Mouse (Mus musculus) neural tube, embryonic 15.5 days (tissue): ENCODE data around the gene Mbd3. TPM values are rescaled to one million over a fixed set of nuclear protein-coding genes. Genes with fewer than 3 reads are reported as not detected.
"Not testable (repeated sequence)": the region's sequence is repeated elsewhere in the genome, so short reads cannot be mapped to it uniquely, and the experiment has no call there.

Source experiments
- ATAC-seq: fragments of 200-750 bp; cut with Nextera tagmentation; 2 replicates; pipeline ENCODE4 v1.8.0; 2017; ENCODE audit warnings: mild to moderate bottlenecking, moderate TSS enrichment, moderate library complexity; ENCODE audit not compliant: low FRiP score
- H3K27ac ChIP-seq: fragments of 300-500 bp; sonication (generic); replicated peaks from 2 replicates; pipeline ENCODE4 v1.5.1; 2015; ENCODE audit warnings: mild to moderate bottlenecking, inconsistent platforms
- H3K27me3 ChIP-seq: fragments of 300-500 bp; sonication (generic); replicated peaks from 2 replicates; pipeline ENCODE4 v1.6.1; 2015; ENCODE audit warnings: inconsistent platforms
- H3K36me3 ChIP-seq: fragments of 300-500 bp; sonication (generic); 2 replicates; pipeline ENCODE4 v1.6.1; 2015; ENCODE audit warnings: inconsistent platforms
- H3K4me1 ChIP-seq: fragments of 300-500 bp; sonication (generic); 2 replicates; pipeline ENCODE4 v1.6.1; 2015; ENCODE audit warnings: inconsistent platforms
- H3K4me2 ChIP-seq: fragments of 300-500 bp; sonication (generic); 2 replicates; pipeline ENCODE4 v1.6.1; 2015; ENCODE audit warnings: inconsistent platforms, mild to moderate bottlenecking, moderate library complexity
- H3K4me3 ChIP-seq: fragments of 300-500 bp; sonication (generic); replicated peaks from 2 replicates; pipeline ENCODE4 v1.5.1; 2015; ENCODE audit warnings: mild to moderate bottlenecking, inconsistent platforms
- H3K9ac ChIP-seq: fragments of 300-500 bp; sonication (generic); replicated peaks from 2 replicates; pipeline ENCODE4 v1.6.1; 2015; ENCODE audit warnings: mild to moderate bottlenecking, inconsistent platforms
- H3K9me3 ChIP-seq: fragments of 300-500 bp; sonication (generic); replicated peaks from 2 replicates; pipeline ENCODE4 v1.6.1; 2016; ENCODE audit warnings: inconsistent platforms
- WGBS: fragments of 180-500 bp; shearing (Covaris S2); methylation state at CpG from one replicate; pipeline ENCODE4 v1.1.7; 2015; ENCODE audit warnings: mixed read lengths; 5-methylcytosine and 5-hydroxymethylcytosine counted together
- polyA plus RNA-seq: library from polyadenylated mRNA; unstranded; fragments of >200 nt; fragmentation: Nextera tagmentation; extraction: Ambion mirVana; gene quantifications from 2 replicates; pipeline ENCODE4 v1.2.1, GENCODE M21; 2015

Gene Mbd3
- polyA plus RNA-seq, 1 experiment from 2014 or later, result 195 TPM

DNA sequence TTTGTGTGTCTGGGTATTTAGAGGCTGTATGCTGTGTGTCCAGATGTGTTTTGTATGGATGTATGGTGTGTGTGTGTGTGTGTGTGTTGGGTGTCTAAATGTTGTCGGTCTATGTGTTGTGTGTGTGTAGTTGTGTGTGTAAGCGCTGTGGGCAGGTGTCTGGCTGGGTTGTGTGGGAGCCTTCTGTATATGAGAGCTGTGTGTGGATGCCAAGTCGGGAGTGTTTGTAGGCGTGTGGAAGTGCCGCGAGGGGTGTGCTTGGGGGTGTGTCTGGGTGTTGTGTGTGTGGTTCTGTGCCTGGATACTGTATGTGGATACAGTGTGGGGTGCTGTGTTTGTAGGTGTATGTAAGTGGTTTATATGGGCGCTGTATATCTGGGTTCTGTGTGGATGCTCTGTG, 42.0 kb downstream of the Mbd3 start:
- Histone ChIP-seq H3K4me1 (peaks cover 27% of the 10 kb centered on the region), H3K36me3 (no peaks in the 10 kb centered on the region), H3K4me3 (peak overlapping the region; percentile 36), H3K4me2 (peak overlapping the region; percentile 77), H3K9ac (no peak overlapping the region), H3K27ac (no peak overlapping the region), H3K9me3 (no peaks in the 10 kb centered on the region), H3K27me3 (peaks cover 80% of the 10 kb centered on the region)
- peak; percentile 19 for ATAC-seq
- 27% methylated on average over 7 of the region's 7 CpGs for WGBS

- peak; percentile 18; the same call in 1 of the 2 replicates for ATAC-seq
- Histone ChIP-seq H3K27ac (no peak overlapping the region), H3K4me1 (peaks cover 27% of the 10 kb centered on the region), H3K9ac (peak overlapping the region; percentile 14), H3K27me3 (peaks cover 86% of the 10 kb centered on the region), H3K4me2 (peak overlapping the region; percentile 77), H3K4me3 (peak overlapping the region; percentile 40), H3K36me3 (no peaks in the 10 kb centered on the region), H3K9me3 (no peaks in the 10 kb centered on the region)
- under 1% methylated on average over 34 of the region's 34 CpGs for WGBS
These were observed 42.6 kb downstream of the Mbd3 start for GRCm38 (mm10) chr10:80356737-80357136.

DNA sequence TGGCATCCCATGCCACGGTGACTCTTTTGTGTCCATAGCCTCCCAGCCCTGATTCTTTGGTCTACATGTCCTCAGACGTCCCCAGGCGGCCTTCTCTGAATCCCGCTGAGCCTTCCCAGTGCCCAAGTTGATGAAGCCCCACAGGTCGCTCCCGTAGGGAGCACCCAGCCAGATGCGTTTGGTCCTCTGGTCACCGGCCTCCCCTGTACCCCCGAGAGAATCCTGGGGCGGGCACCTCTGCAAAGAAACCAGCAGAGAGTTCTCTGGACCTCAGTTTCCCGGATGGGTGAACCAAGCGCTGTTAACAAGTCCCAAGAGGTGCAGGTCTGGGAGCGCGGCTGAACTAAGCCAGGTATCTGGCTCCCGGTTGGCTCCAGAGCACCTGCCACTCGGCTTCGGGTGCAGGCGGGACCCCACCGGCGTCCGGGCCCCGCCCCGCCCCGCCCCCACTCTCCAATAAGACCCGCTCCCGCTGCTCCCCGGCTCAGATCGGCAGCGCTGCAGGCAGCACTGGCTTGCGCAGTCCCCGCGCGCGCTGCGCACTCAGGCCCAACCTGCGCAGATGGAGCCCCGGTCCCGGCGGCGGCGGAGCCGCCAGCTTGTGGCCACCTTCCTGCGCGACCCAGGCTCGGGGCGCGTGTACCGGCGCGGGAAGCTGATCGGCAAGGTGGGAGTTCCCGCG, 43.2 kb downstream of the Mbd3 start, which contains the start of gene Plk5:
TSS of gene Plk5 (plus strand) at position 459 of the 682 bp plus-strand sequence.
- peak within 1 kb of the TSS; percentile 40 for H3K4me3 ChIP-seq
- WGBS, result under 1% methylated on average over 53 of the region's 53 CpGs
- no peak for ATAC-seq

GRCm38 (mm10) chr10:80355431-80355830, 43.9 kb downstream of the Mbd3 start:
- 15% methylated on average over 9 of the region's 9 CpGs for WGBS
- Histone ChIP-seq H3K36me3 (no peaks in the 10 kb centered on the region), H3K4me1 (peaks cover 27% of the 10 kb centered on the region), H3K9me3 (no peaks in the 10 kb centered on the region), H3K27ac (no peak overlapping the region), H3K4me3 (no peak overlapping the region), H3K27me3 (peaks cover 99% of the 10 kb centered on the region), H3K4me2 (no peak overlapping the region), H3K9ac (no peak overlapping the region)
- ATAC-seq, result no peak

More for the DNA sequence above, 43.2 kb downstream of the Mbd3 start, which contains the start of gene Plk5:
- Histone ChIP-seq H3K9me3 (no peaks in the 10 kb centered on the region), H3K27ac (no peak within 1 kb of the TSS), H3K4me2 (peak within 1 kb of the TSS; percentile 77), H3K9ac (peak within 1 kb of the TSS; percentile 14), H3K27me3 (peaks cover 92% of the 10 kb centered on the region), H3K36me3 (no peaks in the 10 kb centered on the region), H3K4me1 (peaks cover 27% of the 10 kb centered on the region)

- H3K9me3 ChIP-seq, result no peaks in the 10 kb centered on the region
- peaks cover 99% of the 10 kb centered on the region for H3K27me3 ChIP-seq
- no peak overlapping the region for H3K27ac ChIP-seq
- no peaks in the 10 kb centered on the region for H3K36me3 ChIP-seq
- no peak for ATAC-seq
- H3K9ac ChIP-seq, result no peak overlapping the region
- H3K4me1 ChIP-seq, result peaks cover 33% of the 10 kb centered on the region
- no peak overlapping the region for H3K4me2 ChIP-seq
- H3K4me3 ChIP-seq, result no peak overlapping the region
- WGBS, result 73% methylated on average over 8 of the region's 8 CpGs
These were observed 46.6 kb downstream of the Mbd3 start for GRCm38 (mm10) chr10:80352727-80353126.

- Histone ChIP-seq H3K36me3 (no peaks in the 10 kb centered on the region), H3K4me2 (no peak overlapping the region), H3K4me1 (peaks cover 26% of the 10 kb centered on the region), H3K27ac (no peak overlapping the region), H3K27me3 (peaks cover 99% of the 10 kb centered on the region), H3K9me3 (no peaks in the 10 kb centered on the region), H3K9ac (no peak overlapping the region), H3K4me3 (no peak overlapping the region)
- WGBS, result 21% methylated on average over 11 of the region's 11 CpGs
- ATAC-seq, result no peak
These were observed 47.5 kb downstream of the Mbd3 start for GRCm38 (mm10) chr10:80351896-80352295.

DNA sequence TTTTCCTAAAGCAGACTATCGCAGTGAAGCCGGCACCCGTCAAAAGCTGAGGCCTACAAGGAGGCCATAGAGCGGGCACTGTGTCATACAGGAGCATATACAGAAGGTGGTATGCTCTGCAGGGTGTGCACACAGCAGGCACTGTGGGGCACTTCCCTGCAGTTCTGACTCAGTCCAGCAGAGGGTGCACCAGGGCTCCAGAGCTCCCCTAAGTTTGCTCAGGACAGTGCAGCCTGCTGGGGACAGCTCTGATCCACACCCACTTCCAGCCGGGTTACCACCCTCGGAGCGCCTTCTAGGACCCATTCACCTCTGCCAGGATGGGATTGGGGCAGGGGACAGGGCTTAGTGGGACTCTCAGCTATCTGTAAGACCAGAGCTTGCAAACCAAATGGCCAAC, 49.1 kb downstream of the Mbd3 start:
- Histone ChIP-seq H3K4me1 (peaks cover 12% of the 10 kb centered on the region), H3K36me3 (no peaks in the 10 kb centered on the region), H3K4me3 (no peak overlapping the region), H3K9me3 (no peaks in the 10 kb centered on the region), H3K9ac (no peak overlapping the region), H3K4me2 (no peak overlapping the region), H3K27me3 (peaks cover 96% of the 10 kb centered on the region), H3K27ac (no peak overlapping the region)
- ATAC-seq, result 0 out of 2 replicates have a peak, but pooled peaks have one; percentile 43
- WGBS, result 4% methylated on average over 7 of the region's 7 CpGs

- 20% methylated on average over 26 of the region's 26 CpGs for WGBS
- no peak overlapping the region for H3K9ac ChIP-seq
- H3K27me3 ChIP-seq, result peaks cover 97% of the 10 kb centered on the region
- no peak for ATAC-seq
- no peak overlapping the region for H3K27ac ChIP-seq
- peak overlapping the region; percentile 42 for H3K4me2 ChIP-seq
- H3K4me3 ChIP-seq, result no peak overlapping the region
- H3K4me1 ChIP-seq, result peaks cover 12% of the 10 kb centered on the region
- no peaks in the 10 kb centered on the region for H3K36me3 ChIP-seq
- H3K9me3 ChIP-seq, result no peaks in the 10 kb centered on the region
These were observed 50.4 kb downstream of the Mbd3 start for GRCm38 (mm10) chr10:80348981-80349380.

GRCm38 (mm10) chr10:80348244-80348781, 51.0 kb downstream of the Mbd3 start, which contains the start of gene Adamtsl5:
Gene Adamtsl5 (minus strand): TSS chr10:80348412.
- H3K9me3 ChIP-seq, result no peaks in the 10 kb centered on the region
- peaks cover 97% of the 10 kb centered on the region for H3K27me3 ChIP-seq
- H3K4me2 ChIP-seq, result peak within 1 kb of the TSS; percentile 42
- ATAC-seq, result no peak
- peaks cover 17% of the 10 kb centered on the region for H3K4me1 ChIP-seq
- no peaks in the 10 kb centered on the region for H3K36me3 ChIP-seq
- 2% methylated on average over 36 of the region's 42 CpGs for WGBS
- H3K9ac ChIP-seq, result no peak within 1 kb of the TSS
- H3K27ac ChIP-seq, result no peak within 1 kb of the TSS
- H3K4me3 ChIP-seq, result peak within 1 kb of the TSS; percentile 21

- ATAC-seq, result no peak
- 11% methylated on average over 17 of the region's 17 CpGs for WGBS
- H3K4me3 ChIP-seq, result peak overlapping the region; percentile 21; the same call in 1 of the 2 replicates
These were observed 51.8 kb downstream of the Mbd3 start for GRCm38 (mm10) chr10:80347514-80347967.

GRCm38 (mm10) chr10:80345929-80346328, 53.4 kb downstream of the Mbd3 start:
- not testable (repeated sequence) for H3K9me3 ChIP-seq, H3K4me3 ChIP-seq, ATAC-seq, H3K36me3 ChIP-seq, H3K27ac ChIP-seq, H3K4me2 ChIP-seq, H3K9ac ChIP-seq
- Histone ChIP-seq H3K4me1 (peaks cover 36% of the 10 kb centered on the region), H3K27me3 (peaks cover 97% of the 10 kb centered on the region)
- 81% methylated on average over 6 of the region's 6 CpGs for WGBS

More at GRCm38 (mm10) chr10:80347514-80347967, 51.8 kb downstream of the Mbd3 start:
- Histone ChIP-seq H3K9ac (no peak overlapping the region), H3K27ac (no peak overlapping the region), H3K36me3 (no peaks in the 10 kb centered on the region), H3K4me1 (peaks cover 24% of the 10 kb centered on the region), H3K27me3 (peaks cover 97% of the 10 kb centered on the region), H3K9me3 (no peaks in the 10 kb centered on the region), H3K4me2 (peak overlapping the region; percentile 42)

DNA sequence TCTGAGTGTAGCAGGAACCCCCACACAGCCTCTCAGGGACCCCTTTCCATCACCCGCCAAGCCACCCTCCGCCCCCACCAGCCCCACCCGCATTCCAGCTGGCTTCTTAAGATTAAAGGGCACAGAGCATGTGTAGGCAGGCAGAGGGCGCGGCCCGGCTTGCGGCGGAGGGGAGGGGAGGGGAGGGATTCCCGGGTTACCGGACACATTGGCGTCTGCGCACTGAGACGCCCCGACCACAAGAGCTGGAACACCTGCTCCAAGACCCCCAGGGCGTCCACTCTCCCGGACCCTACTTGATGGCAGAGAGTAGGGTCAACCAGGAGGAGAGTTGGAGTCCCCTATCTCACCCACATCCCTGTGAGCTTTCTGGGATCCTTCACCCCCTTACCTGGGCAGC, 54.2 kb downstream of the Mbd3 start:
- Histone ChIP-seq H3K36me3 (no peaks in the 10 kb centered on the region), H3K9me3 (no peaks in the 10 kb centered on the region), H3K9ac (no peak overlapping the region), H3K4me3 (no peak overlapping the region), H3K27me3 (peaks cover 97% of the 10 kb centered on the region), H3K4me1 (peaks cover 36% of the 10 kb centered on the region), H3K27ac (no peak overlapping the region), H3K4me2 (no peak overlapping the region)
- ATAC-seq, result no peak
- WGBS, result 1% methylated on average over 15 of the region's 16 CpGs
